Comparison of ENCODE assay signal across 13 mouse cellular contexts in genomic region chr1:170609872-170610271, GRCm38 (mm10). TPM values are rescaled to one million over a fixed set of nuclear protein-coding genes. Genes with fewer than 3 reads are reported as not detected.
DNase-seq lines count a peak whose midpoint lies in the region; ATAC-seq and TF ChIP-seq lines count a peak whose summit lies in the region.
"Had no signal": no experiment of that assay in that cellular context is flagged by ENCODE, and none has a peak within 500 bp of the region (broad histone marks: within the 10 kb centered on the region; RNA-seq: fewer than 3 reads in every experiment).

No protein-coding gene starts in this region.

- TF ChIP-seq EP300 in lung, postnatal 0 days (IDR thresholded peaks at IDR 0.05): no peak
- no peak for TF ChIP-seq EP300 in liver, postnatal 0 days (IDR thresholded peaks at IDR 0.05; ENCODE audit: low read depth)

- no peaks in the 10 kb centered on the region for H3K4me1 ChIP-seq in lung, embryonic 16.5 days (replicated peaks; ENCODE audit: control insufficient read depth, insufficient read depth, low read length)
- H3K4me1 ChIP-seq in lung, postnatal 0 days (ENCODE audit: insufficient read depth, low read depth, low read length): no peaks in the 10 kb centered on the region
- H3K4me1 ChIP-seq in bone marrow, adult 2 months (ENCODE audit: control insufficient read depth, insufficient read depth, low read length): no peaks in the 10 kb centered on the region; the same call in none of the 2 replicates
- H3K4me1 ChIP-seq in liver, postnatal 0 days (ENCODE audit: insufficient read depth): peaks cover 19% of the 10 kb centered on the region
- no peaks in the 10 kb centered on the region for H3K4me1 ChIP-seq in kidney, embryonic 15.5 days
- H3K4me1 ChIP-seq: hindbrain, embryonic 12.5 days had no signal

- DNase-seq in lung, postnatal 0 days (ENCODE audit: low spot score): no peak
- DNase-seq in liver, postnatal 0 days: peak; percentile 29
- no peak for DNase-seq in Muller cell, postnatal 12 days (ENCODE audit: inconsistent ontology term)
- DNase-seq: adrenal gland, postnatal 36 days; cerebellum, adult 18-20 months; kidney, adult 2 months; thymus, postnatal 36 days had no signal

- no peaks in the 10 kb centered on the region for H3K27me3 ChIP-seq in lung, embryonic 16.5 days (ENCODE audit: control insufficient read depth, insufficient read depth, low read depth, low read length)
- H3K27me3 ChIP-seq in lung, postnatal 0 days (replicated peaks; ENCODE audit: insufficient read depth, low read length): no peaks in the 10 kb centered on the region
- H3K27me3 ChIP-seq in liver, postnatal 0 days (ENCODE audit: insufficient read depth, low read length): no peaks in the 10 kb centered on the region
- H3K27me3 ChIP-seq in kidney, embryonic 15.5 days: no peaks in the 10 kb centered on the region
- H3K27me3 ChIP-seq: CH12.LX; hindbrain, embryonic 12.5 days had no signal

- no peaks in the 10 kb centered on the region for H3K9me3 ChIP-seq in lung, embryonic 16.5 days (ENCODE audit: control insufficient read depth, low read length)
- H3K9me3 ChIP-seq in lung, postnatal 0 days (ENCODE audit: low read length): no peaks in the 10 kb centered on the region
- H3K9me3 ChIP-seq in liver, postnatal 0 days (ENCODE audit: low read length): no peaks in the 10 kb centered on the region
- no peaks in the 10 kb centered on the region for H3K9me3 ChIP-seq in kidney, embryonic 15.5 days (replicated peaks)
- H3K9me3 ChIP-seq: hindbrain, embryonic 12.5 days had no signal

- H3K4me2 ChIP-seq in lung, embryonic 16.5 days (ENCODE audit: low read depth, low read length): no peak overlapping the region
- no peak overlapping the region for H3K4me2 ChIP-seq in lung, postnatal 0 days (replicated peaks; ENCODE audit: low read depth, low read length)
- peak overlapping the region; percentile 35 for H3K4me2 ChIP-seq in liver, postnatal 0 days (ENCODE audit: low read depth, low read length)
- H3K4me2 ChIP-seq in kidney, embryonic 15.5 days: no peak overlapping the region
- H3K4me2 ChIP-seq: hindbrain, embryonic 12.5 days had no signal

- TF ChIP-seq POLR2A in bone marrow, adult 2 months (IDR thresholded peaks at IDR 0.05; ENCODE audit: borderline replicate concordance, control insufficient read depth, low read depth, low read length): no peak

- no peak overlapping the region for H3K9ac ChIP-seq in lung, embryonic 16.5 days (ENCODE audit: low read length)
- H3K9ac ChIP-seq in lung, postnatal 0 days (replicated peaks; ENCODE audit: low read depth): no peak overlapping the region
- H3K9ac ChIP-seq in liver, postnatal 0 days (replicated peaks): no peak overlapping the region; the same call in 1 of the 2 replicates
- no peak overlapping the region for H3K9ac ChIP-seq in kidney, embryonic 15.5 days
- H3K9ac ChIP-seq: hindbrain, embryonic 12.5 days had no signal

- ATAC-seq in lung, embryonic 16.5 days (ENCODE audit: low read depth): peak; percentile 34; the same call in 1 of the 2 replicates
- ATAC-seq in lung, postnatal 0 days: no peak
- peak; percentile 85 to 86 for ATAC-seq in hematopoietic stem cell, adult 5-6 weeks (replicated peaks in 1 of 2; ENCODE audit: insufficient read depth in 1 of 2, low FRiP score in 2 of 2, low TSS enrichment in 1 of 2, low read depth in 1 of 2, poor library complexity in 2 of 2, severe bottlenecking in 2 of 2)
- ATAC-seq in liver, postnatal 0 days: peak; percentile 71
- ATAC-seq in kidney, embryonic 15.5 days (replicated peaks; ENCODE audit: low FRiP score): no peak

- H3K4me3 ChIP-seq in lung, embryonic 16.5 days (ENCODE audit: low read length): no peak overlapping the region
- H3K4me3 ChIP-seq in lung, postnatal 0 days (ENCODE audit: low read depth, low read length): no peak overlapping the region
- H3K4me3 ChIP-seq in bone marrow, adult 2 months (replicated peaks; ENCODE audit: control insufficient read depth, low read depth, low read length): no peak overlapping the region
- H3K4me3 ChIP-seq in liver, postnatal 0 days (ENCODE audit: low read depth, low read length): no peak overlapping the region
- H3K4me3 ChIP-seq in kidney, embryonic 15.5 days (replicated peaks): no peak overlapping the region
- H3K4me3 ChIP-seq: hindbrain, embryonic 12.5 days had no signal

- no peaks in the 10 kb centered on the region for H3K36me3 ChIP-seq in lung, embryonic 16.5 days (ENCODE audit: control insufficient read depth, insufficient read depth, low read length)
- no peaks in the 10 kb centered on the region for H3K36me3 ChIP-seq in lung, postnatal 0 days (ENCODE audit: insufficient read depth, low read length)
- no peaks in the 10 kb centered on the region for H3K36me3 ChIP-seq in liver, postnatal 0 days (replicated peaks; ENCODE audit: insufficient read depth, low read length)
- H3K36me3 ChIP-seq in kidney, embryonic 15.5 days: no peaks in the 10 kb centered on the region
- H3K36me3 ChIP-seq: hindbrain, embryonic 12.5 days had no signal

- TF ChIP-seq CTCF in lung, postnatal 0 days (IDR thresholded peaks at IDR 0.05): no peak
- TF ChIP-seq CTCF in bone marrow, adult 2 months (IDR thresholded peaks at IDR 0.05; ENCODE audit: control insufficient read depth, insufficient read depth, low read length): no peak
- no peak for TF ChIP-seq CTCF in liver, postnatal 0 days (IDR thresholded peaks at IDR 0.05; ENCODE audit: low read depth)

- WGBS in lung, embryonic 16.5 days: 48% methylated on average over 7 of the region's 7 CpGs
- 67% methylated on average over 7 of the region's 7 CpGs for WGBS in lung, postnatal 0 days
- 39% methylated on average over 7 of the region's 7 CpGs for WGBS in bone marrow, adult 2 months
- 36% methylated on average over 7 of the region's 7 CpGs for WGBS in liver, postnatal 0 days (ENCODE audit: insufficient replicate concordance)
- WGBS in kidney, embryonic 15.5 days: 75% methylated on average over 7 of the region's 7 CpGs

- no peak overlapping the region for H3K27ac ChIP-seq in lung, embryonic 16.5 days (ENCODE audit: low read length)
- no peak overlapping the region for H3K27ac ChIP-seq in lung, postnatal 0 days (ENCODE audit: low read length)
- H3K27ac ChIP-seq in bone marrow, adult 2 months (ENCODE audit: control insufficient read depth, insufficient read depth, low read depth, low read length, poor library complexity): peak overlapping the region; percentile 71
- peak overlapping the region; percentile 88 for H3K27ac ChIP-seq in liver, postnatal 0 days (ENCODE audit: low read depth)
- no peak overlapping the region for H3K27ac ChIP-seq in kidney, embryonic 15.5 days
- H3K27ac ChIP-seq: hindbrain, embryonic 12.5 days had no signal

RNA-seq across cellular contexts. Expression of gene Nos1ap, which starts 20.2 kb away (rescaled TPM):
- 7.1 and 8.8 TPM in 2 replicates for polyA plus RNA-seq in lung, embryonic 16.5 days (2015; fragmentation: Nextera tagmentation; extraction: Ambion mirVana)
- polyA plus RNA-seq in lung, postnatal 0 days (2015; fragmentation: Nextera tagmentation; extraction: Ambion mirVana): 8.0 and 9.9 TPM in 2 replicates
- 34.3 and 68.3 TPM in 2 replicates for polyA plus RNA-seq in bone marrow, adult 2 months (2011; ENCODE audit: insufficient read depth, insufficient read length, low replicate concordance, missing spikeins)
- 5.7 and 14.3 TPM in 2 replicates for total RNA-seq in hematopoietic stem cell, adult 5-6 weeks (2017)
- polyA plus RNA-seq in liver, postnatal 0 days (2015; fragmentation: Nextera tagmentation; extraction: Ambion mirVana): 6.0 and 6.5 TPM in 2 replicates
- polyA plus RNA-seq in kidney, embryonic 15.5 days (2015; fragmentation: Nextera tagmentation; extraction: Ambion mirVana): 17.7 and 18.2 TPM in 2 replicates
- total RNA-seq: CH12.LX had no signal

RNA-seq across cellular contexts. Expression of gene Olfml2b, which starts 34.5 kb away (rescaled TPM):
- polyA plus RNA-seq in lung, embryonic 16.5 days (2015; fragmentation: Nextera tagmentation; extraction: Ambion mirVana): 21.9 TPM in 2 replicates
- polyA plus RNA-seq in lung, postnatal 0 days (2015; fragmentation: Nextera tagmentation; extraction: Ambion mirVana): 23.3 and 26.0 TPM in 2 replicates
- polyA plus RNA-seq in bone marrow, adult 2 months (2011; ENCODE audit: insufficient read depth, insufficient read length, low replicate concordance, missing spikeins): 3.8 and 12.8 TPM in 2 replicates
- total RNA-seq in hematopoietic stem cell, adult 5-6 weeks (2017): 3.0 and 5.3 TPM in 2 replicates
- polyA plus RNA-seq in liver, postnatal 0 days (2015; fragmentation: Nextera tagmentation; extraction: Ambion mirVana): 2.3 and 2.9 TPM in 2 replicates
- polyA plus RNA-seq in kidney, embryonic 15.5 days (2015; fragmentation: Nextera tagmentation; extraction: Ambion mirVana): 10.9 and 12.0 TPM in 2 replicates

Comparison
In these comparisons a context has a peak if more than half of its experiments do, and no peak if none do; other contexts are left out.
1. ATAC-seq: peak in lung, embryonic 16.5 days (single experiment), hematopoietic stem cell, adult 5-6 weeks (2 of 2) and liver, postnatal 0 days (single experiment); none in lung, postnatal 0 days (single experiment) and kidney, embryonic 15.5 days (single experiment).
2. H3K27ac ChIP-seq: peak in bone marrow, adult 2 months (single experiment) and liver, postnatal 0 days (single experiment); none in lung, embryonic 16.5 days (single experiment), lung, postnatal 0 days (single experiment) and kidney, embryonic 15.5 days (single experiment).